Mouse (Mus musculus): Measurements from ENCODE around the gene Cdk5r1.

DNA sequence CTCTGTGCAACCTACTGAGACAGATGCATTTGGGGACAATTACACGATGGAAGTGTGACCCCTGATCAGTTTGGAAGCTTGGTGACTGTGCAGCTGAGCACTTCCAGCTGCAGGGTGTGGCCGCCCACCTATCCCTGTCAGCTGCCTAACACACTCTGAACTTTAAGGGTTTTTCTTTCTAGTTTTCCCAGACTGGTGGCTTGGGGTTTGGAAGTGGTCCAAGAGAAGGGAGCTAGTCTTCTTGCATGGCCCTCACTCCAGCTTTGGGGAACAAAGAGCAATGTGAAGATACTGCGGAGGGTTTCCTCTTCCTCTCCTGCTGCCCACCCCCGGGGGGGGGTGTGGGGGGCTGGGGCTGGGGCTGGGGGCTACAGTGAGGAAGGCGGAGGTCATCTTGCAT, 2.6 kb downstream of the Cdk5r1 start:
- TF ChIP-seq POLR2A (IDR thresholded peaks at IDR 0.05; ENCODE audit: borderline replicate concordance, control insufficient read depth, low read depth, low read length): no peak
- no peak for TF ChIP-seq CTCF (IDR thresholded peaks at IDR 0.05; ENCODE audit: control insufficient read depth, insufficient read depth, low read length)

All from bone marrow, adult 2 months (tissue).